Mouse (Mus musculus) embryonic fibroblast, embryonic 13.5 days (primary cell): ENCODE results near the gene Fam187b.

Experiments used
- CTCF ChIP-seq: IDR thresholded peaks from 2 replicates; pipeline ENCODE4 v1.5.1; 2011; ENCODE audit warnings: mild to moderate bottlenecking, control low read depth, low read length, moderate library complexity, borderline replicate concordance; ENCODE audit not compliant: insufficient read depth
- POLR2A ChIP-seq: IDR thresholded peaks from 2 replicates; pipeline ENCODE4 v1.6.1; 2011; ENCODE audit warnings: low read depth, mild to moderate bottlenecking, control low read depth, low read length, moderate library complexity

DNA sequence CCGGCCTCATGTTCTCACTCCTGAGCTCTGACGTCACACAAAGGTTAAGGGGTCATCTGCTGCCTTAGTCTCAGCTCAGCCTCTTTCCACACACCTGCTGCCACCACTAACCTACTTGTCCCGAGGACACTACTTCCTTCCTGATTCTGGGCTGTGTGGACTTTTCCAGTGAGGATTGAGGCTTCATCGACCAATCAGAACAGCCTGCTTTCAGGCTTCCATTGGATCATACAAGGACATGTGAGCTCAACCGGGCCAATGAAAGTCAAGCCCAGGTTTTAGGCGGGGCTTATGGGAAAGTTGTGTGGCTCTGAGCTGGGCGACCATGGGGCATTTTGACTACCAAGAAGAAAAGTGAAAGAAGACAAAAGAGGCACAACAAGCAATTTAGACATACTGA is 63.3 kb downstream of the Fam187b start:
- TF ChIP-seq CTCF: no peak
- no peak for TF ChIP-seq POLR2A
